Mouse (Mus musculus) E14TG2a.4 (cell line): ENCODE data around the gene Hcn3.

Experiments
- H3K27me3 ChIP-seq: 2 replicates; pipeline ENCODE4 v1.6.1; 2014; ENCODE audit warnings: low read length, control low read depth; ENCODE audit not compliant: insufficient read depth
- H3K36me3 ChIP-seq: 2 replicates; pipeline ENCODE4 v1.6.1; 2014; ENCODE audit warnings: low read length, control low read depth; ENCODE audit not compliant: insufficient read depth
- H3K4me1 ChIP-seq: replicated peaks from 2 replicates; pipeline ENCODE4 v1.6.1; 2014; ENCODE audit warnings: low read depth, low read length, control low read depth
- H3K4me3 ChIP-seq: replicated peaks from 2 replicates; pipeline ENCODE4 v1.5.1; 2014; ENCODE audit warnings: mild to moderate bottlenecking, low read length
- H3K9me3 ChIP-seq: 2 replicates; pipeline ENCODE4 v1.6.1; 2014; ENCODE audit warnings: low read length, control low read depth
- CTCF ChIP-seq: conservative IDR thresholded peaks from 2 replicates; pipeline ENCODE4 v1.5.1; 2014; ENCODE audit warnings: low read length
- NANOG ChIP-seq: IDR thresholded peaks from 2 replicates; pipeline ENCODE4 v1.6.1; 2014; ENCODE audit warnings: borderline replicate concordance, low read length, mixed read lengths
- POU5F1 ChIP-seq: IDR thresholded peaks from 2 replicates; pipeline ENCODE4 v1.6.1; 2014; ENCODE audit warnings: low read length, borderline replicate concordance

Hcn3 gene

DNA sequence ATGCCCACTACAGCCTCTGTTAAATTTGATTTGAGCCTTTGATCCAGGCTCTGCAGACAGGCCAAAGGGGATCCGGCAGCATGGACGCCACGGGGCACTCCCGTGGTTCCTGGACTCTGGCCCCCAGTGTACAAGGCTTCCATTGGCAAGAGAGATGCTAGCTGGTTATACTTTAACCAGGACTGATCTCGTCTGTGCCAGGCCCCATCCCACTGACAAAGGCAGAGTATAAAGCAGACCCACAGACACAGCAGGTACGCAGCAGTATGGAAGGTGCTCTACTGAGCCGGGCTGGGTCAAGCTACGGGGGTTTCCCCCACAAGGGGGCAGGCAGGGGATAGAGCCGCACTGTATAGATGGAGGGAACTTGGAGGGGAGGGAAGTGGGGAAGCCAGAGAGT, 23.6 kb downstream of the Hcn3 start:
- no peaks in the 10 kb centered on the region for H3K9me3 ChIP-seq
- no peak for TF ChIP-seq POU5F1
- TF ChIP-seq CTCF, result peak; percentile 50
- H3K36me3 ChIP-seq, result no peaks in the 10 kb centered on the region
- peaks cover 52% of the 10 kb centered on the region for H3K27me3 ChIP-seq
- H3K4me1 ChIP-seq, result peaks cover 34% of the 10 kb centered on the region
- H3K4me3 ChIP-seq, result no peak overlapping the region; the same call in 1 of the 2 replicates

GRCm38 (mm10) chr3:89135958-89136357, 24.0 kb downstream of the Hcn3 start, which contains the start of gene Pklr:
Gene Pklr (plus strand): TSS chr3:89136142.
- TF ChIP-seq CTCF (no peak), POU5F1 (no peak), NANOG (no peak)
- Histone ChIP-seq H3K4me1 (peaks cover 31% of the 10 kb centered on the region), H3K4me3 (peak within 1 kb of the TSS; percentile 75), H3K9me3 (no peaks in the 10 kb centered on the region), H3K36me3 (no peaks in the 10 kb centered on the region), H3K27me3 (peaks cover 48% of the 10 kb centered on the region)

- H3K4me3 ChIP-seq, result no peak overlapping the region
- H3K9me3 ChIP-seq, result no peaks in the 10 kb centered on the region
- H3K36me3 ChIP-seq, result no peaks in the 10 kb centered on the region
- TF ChIP-seq CTCF (no peak), POU5F1 (no peak), NANOG (no peak)
- peaks cover 48% of the 10 kb centered on the region for H3K27me3 ChIP-seq
- peaks cover 29% of the 10 kb centered on the region for H3K4me1 ChIP-seq
These were observed 26.2 kb downstream of the Hcn3 start for GRCm38 (mm10) chr3:89133752-89134151.

GRCm38 (mm10) chr3:89133063-89133450, 26.9 kb downstream of the Hcn3 start:
- peaks cover 48% of the 10 kb centered on the region for H3K27me3 ChIP-seq
- H3K9me3 ChIP-seq, result no peaks in the 10 kb centered on the region
- TF ChIP-seq CTCF (no peak), POU5F1 (no peak), NANOG (no peak)
- H3K36me3 ChIP-seq, result no peaks in the 10 kb centered on the region
- H3K4me3 ChIP-seq, result no peak overlapping the region
- peaks cover 26% of the 10 kb centered on the region for H3K4me1 ChIP-seq

- H3K27me3 ChIP-seq, result peaks cover 48% of the 10 kb centered on the region
- H3K36me3 ChIP-seq, result no peaks in the 10 kb centered on the region
- peaks cover 24% of the 10 kb centered on the region for H3K4me1 ChIP-seq
- TF ChIP-seq CTCF, result no peak
- no peak for TF ChIP-seq POU5F1
- TF ChIP-seq NANOG, result no peak
- no peaks in the 10 kb centered on the region for H3K9me3 ChIP-seq
- peak overlapping the region; percentile 52 for H3K4me3 ChIP-seq
These were observed 27.5 kb downstream of the Hcn3 start for GRCm38 (mm10) chr3:89132285-89133062.

GRCm38 (mm10) chr3:89131816-89132215, 28.2 kb downstream of the Hcn3 start:
- Histone ChIP-seq H3K4me1 (peaks cover 17% of the 10 kb centered on the region), H3K4me3 (no peak overlapping the region), H3K36me3 (no peaks in the 10 kb centered on the region), H3K9me3 (no peaks in the 10 kb centered on the region), H3K27me3 (peaks cover 48% of the 10 kb centered on the region)
- TF ChIP-seq NANOG, result no peak
- no peak for TF ChIP-seq POU5F1
- TF ChIP-seq CTCF, result no peak

DNA sequence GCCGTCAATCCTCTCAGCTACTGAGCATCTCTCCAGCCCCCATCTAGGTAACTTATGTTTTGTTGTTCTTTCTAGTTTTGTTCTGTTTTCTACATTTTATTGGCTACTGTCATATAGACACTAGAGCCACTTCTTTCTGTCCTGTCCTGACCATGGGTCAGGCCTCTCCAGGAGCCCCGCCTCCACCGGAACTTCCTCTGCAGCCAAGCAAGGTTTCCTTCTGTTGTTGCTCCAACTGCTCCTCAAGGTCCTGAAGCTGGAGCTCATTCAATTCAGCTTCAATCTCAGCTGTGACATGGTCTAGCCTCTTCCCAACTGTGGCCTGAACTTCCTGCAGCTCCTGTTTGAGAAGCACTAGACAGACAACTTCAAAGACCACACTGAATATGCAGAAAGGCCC, 30.1 kb downstream of the Hcn3 start:
- Histone ChIP-seq H3K4me3 (no peak overlapping the region), H3K27me3 (peaks cover 36% of the 10 kb centered on the region), H3K9me3 (no peaks in the 10 kb centered on the region; the same call in 1 of the 2 replicates), H3K36me3 (no peaks in the 10 kb centered on the region), H3K4me1 (peaks cover 7% of the 10 kb centered on the region)
- TF ChIP-seq CTCF (no peak), NANOG (no peak), POU5F1 (no peak)

- H3K4me1 ChIP-seq, result peaks cover 3% of the 10 kb centered on the region; the same call in 1 of the 2 replicates
- H3K9me3 ChIP-seq, result no peaks in the 10 kb centered on the region; the same call in 1 of the 2 replicates
- H3K36me3 ChIP-seq, result no peaks in the 10 kb centered on the region
- no peak for TF ChIP-seq NANOG
- no peak for TF ChIP-seq CTCF
- no peak for TF ChIP-seq POU5F1
- H3K4me3 ChIP-seq, result no peak overlapping the region
- 0 out of 2 replicates have a peak, but pooled peaks cover 2% of the 10 kb centered on the region for H3K27me3 ChIP-seq
These were observed 34.0 kb downstream of the Hcn3 start for GRCm38 (mm10) chr3:89125981-89126380.

DNA sequence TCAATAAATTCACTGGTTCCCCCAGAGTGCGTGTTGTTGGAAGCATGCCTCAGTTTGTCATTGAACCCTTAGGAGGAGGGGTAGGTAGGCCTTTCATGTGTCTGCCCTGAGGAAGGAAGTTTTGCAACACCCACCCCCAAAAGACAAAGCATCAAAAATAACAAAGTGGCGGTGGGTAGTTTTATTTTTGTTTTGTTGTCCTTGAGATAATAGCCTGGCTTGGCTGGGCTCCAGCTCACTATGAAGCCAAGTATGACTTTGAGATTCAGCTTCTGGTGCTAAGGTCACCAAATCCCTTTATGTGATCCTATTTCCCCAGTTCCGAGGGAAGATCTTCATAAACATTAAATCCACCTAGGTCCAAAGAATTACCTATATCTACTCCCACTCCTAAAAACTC, 35.8 kb downstream of the Hcn3 start:
- no peak for TF ChIP-seq POU5F1
- no peak for TF ChIP-seq NANOG
- no peak for TF ChIP-seq CTCF
- Histone ChIP-seq H3K4me3 (no peak overlapping the region), H3K4me1 (peaks cover 3% of the 10 kb centered on the region; the same call in 1 of the 2 replicates)

More for the DNA sequence above, 35.8 kb downstream of the Hcn3 start:
- no peaks in the 10 kb centered on the region; the same call in 1 of the 2 replicates for H3K9me3 ChIP-seq
- H3K36me3 ChIP-seq, result no peaks in the 10 kb centered on the region
- no peaks in the 10 kb centered on the region for H3K27me3 ChIP-seq
